Mouse (Mus musculus): ENCODE results near the gene Grik4. TPM values are rescaled to one million over a fixed set of nuclear protein-coding genes. Genes with fewer than 3 reads are reported as not detected.
"Not testable (repeated sequence)": the region's sequence is repeated elsewhere in the genome, so short reads cannot be mapped to it uniquely, and the experiment has no call there.

Grik4 gene
- total RNA-seq, 2 experiments from 2014 or later: 19.2 to 19.8 TPM

- intact Hi-C loops (cut with DNase I); DNase-seq (ENCODE audit: low spot score in 2 of 2): not testable (repeated sequence)
These were observed 165.6 kb downstream of the Grik4 start for GRCm38 (mm10) chr9:42778471-42779263.

GRCm38 (mm10) chr9:42777913-42778312 lies 166.4 kb downstream of the Grik4 start:
- intact Hi-C loops (cut with DNase I): no loop called here
- no peak for DNase-seq (ENCODE audit: low spot score in 2 of 2)

- intact Hi-C loops (cut with DNase I): no loop called here
- no peak for DNase-seq (ENCODE audit: low spot score in 2 of 2)
These were observed 167.5 kb downstream of the Grik4 start for GRCm38 (mm10) chr9:42776804-42777203.

GRCm38 (mm10) chr9:42764823-42765560 lies 179.3 kb downstream of the Grik4 start:
- peak in 1 of 2 experiments; percentile 18 for DNase-seq (ENCODE audit: low spot score in 2 of 2)
- intact Hi-C loops (cut with DNase I): no loop called here

GRCm38 (mm10) chr9:42758682-42759205 lies 185.5 kb downstream of the Grik4 start:
- DNase-seq (ENCODE audit: low spot score in 2 of 2): no peak

GRCm38 (mm10) chr9:42757012-42757640 lies 187.2 kb downstream of the Grik4 start:
- intact Hi-C loops (cut with DNase I): no loop called here
- no peak for DNase-seq (ENCODE audit: low spot score in 2 of 2)

More at GRCm38 (mm10) chr9:42758682-42759205, 185.5 kb downstream of the Grik4 start:
- intact Hi-C loops (cut with DNase I): no loop called here

GRCm38 (mm10) chr9:42754699-42755098 lies 189.6 kb downstream of the Grik4 start:
- intact Hi-C loops (cut with DNase I): no loop called here
- no peak for DNase-seq (ENCODE audit: low spot score in 2 of 2)

- intact Hi-C loops (cut with DNase I): no loop called here
These were observed 193.1 kb downstream of the Grik4 start for GRCm38 (mm10) chr9:42751160-42751559.

GRCm38 (mm10) chr9:42750176-42750575 lies 194.1 kb downstream of the Grik4 start:
- intact Hi-C loops (cut with DNase I): no loop called here
- no peak for DNase-seq (ENCODE audit: low spot score in 2 of 2)

More at GRCm38 (mm10) chr9:42751160-42751559, 193.1 kb downstream of the Grik4 start:
- no peak for DNase-seq (ENCODE audit: low spot score in 2 of 2)

- intact Hi-C loops (cut with DNase I): no loop called here
- DNase-seq (ENCODE audit: low spot score in 2 of 2): no peak
These were observed 198.3 kb downstream of the Grik4 start for GRCm38 (mm10) chr9:42745982-42746381.

GRCm38 (mm10) chr9:42742385-42742784 lies 201.9 kb downstream of the Grik4 start:
- intact Hi-C loops (cut with DNase I): no loop called here

GRCm38 (mm10) chr9:42736697-42737335 lies 207.5 kb downstream of the Grik4 start:
- no peak for DNase-seq (ENCODE audit: low spot score in 2 of 2)
- intact Hi-C loops (cut with DNase I): no loop called here

More at GRCm38 (mm10) chr9:42742385-42742784, 201.9 kb downstream of the Grik4 start:
- no peak for DNase-seq (ENCODE audit: low spot score in 2 of 2)

- no peak for DNase-seq (ENCODE audit: low spot score in 2 of 2)
- intact Hi-C loops (cut with DNase I): no loop called here
These were observed 209.2 kb downstream of the Grik4 start for GRCm38 (mm10) chr9:42735086-42735485.

- intact Hi-C loops (cut with DNase I): no loop called here
- no peak for DNase-seq (ENCODE audit: low spot score in 2 of 2)
These were observed 211.5 kb downstream of the Grik4 start for GRCm38 (mm10) chr9:42732731-42733318.

GRCm38 (mm10) chr9:42728472-42728871 lies 215.8 kb downstream of the Grik4 start:
- intact Hi-C loops (cut with DNase I): no loop called here
- no peak for DNase-seq (ENCODE audit: low spot score in 2 of 2)

GRCm38 (mm10) chr9:42727661-42728060 lies 216.6 kb downstream of the Grik4 start:
- intact Hi-C loops (cut with DNase I): no loop called here
- no peak for DNase-seq (ENCODE audit: low spot score in 2 of 2)

- intact Hi-C loops (cut with DNase I): no loop called here
- DNase-seq (ENCODE audit: low spot score in 2 of 2): no peak
These were observed 217.1 kb downstream of the Grik4 start for GRCm38 (mm10) chr9:42727186-42727585.

GRCm38 (mm10) chr9:42724099-42724498 lies 220.2 kb downstream of the Grik4 start:
- DNase-seq (ENCODE audit: low spot score in 2 of 2): no peak
- intact Hi-C loops (cut with DNase I): no loop called here

- no peak for DNase-seq (ENCODE audit: low spot score in 2 of 2)
- intact Hi-C loops (cut with DNase I): no loop called here
These were observed 221.8 kb downstream of the Grik4 start for GRCm38 (mm10) chr9:42722501-42722900.
